Mouse (Mus musculus) C2C12 (cell line): ENCODE data around the gene Ap3m1.

Source experiments
- CEBPB ChIP-seq: IDR thresholded peaks from one replicate; pipeline ENCODE4 v1.6.1; 2011; ENCODE audit warnings: low read depth, mild to moderate bottlenecking, control low read depth, moderate library complexity
- CTCF ChIP-seq: IDR thresholded peaks from one replicate; pipeline ENCODE4 v1.5.1; 2011; ENCODE audit not compliant: control insufficient read depth, insufficient read depth, insufficient read length
- MAX ChIP-seq: IDR thresholded peaks from one replicate; pipeline ENCODE4 v1.6.1; 2011; ENCODE audit warnings: mild to moderate bottlenecking, control low read depth
- MYOD1 ChIP-seq: IDR thresholded peaks from one replicate; pipeline ENCODE4 v1.6.1; 2011; ENCODE audit warnings: low read depth; ENCODE audit not compliant: control insufficient read depth, insufficient read length

DNA sequence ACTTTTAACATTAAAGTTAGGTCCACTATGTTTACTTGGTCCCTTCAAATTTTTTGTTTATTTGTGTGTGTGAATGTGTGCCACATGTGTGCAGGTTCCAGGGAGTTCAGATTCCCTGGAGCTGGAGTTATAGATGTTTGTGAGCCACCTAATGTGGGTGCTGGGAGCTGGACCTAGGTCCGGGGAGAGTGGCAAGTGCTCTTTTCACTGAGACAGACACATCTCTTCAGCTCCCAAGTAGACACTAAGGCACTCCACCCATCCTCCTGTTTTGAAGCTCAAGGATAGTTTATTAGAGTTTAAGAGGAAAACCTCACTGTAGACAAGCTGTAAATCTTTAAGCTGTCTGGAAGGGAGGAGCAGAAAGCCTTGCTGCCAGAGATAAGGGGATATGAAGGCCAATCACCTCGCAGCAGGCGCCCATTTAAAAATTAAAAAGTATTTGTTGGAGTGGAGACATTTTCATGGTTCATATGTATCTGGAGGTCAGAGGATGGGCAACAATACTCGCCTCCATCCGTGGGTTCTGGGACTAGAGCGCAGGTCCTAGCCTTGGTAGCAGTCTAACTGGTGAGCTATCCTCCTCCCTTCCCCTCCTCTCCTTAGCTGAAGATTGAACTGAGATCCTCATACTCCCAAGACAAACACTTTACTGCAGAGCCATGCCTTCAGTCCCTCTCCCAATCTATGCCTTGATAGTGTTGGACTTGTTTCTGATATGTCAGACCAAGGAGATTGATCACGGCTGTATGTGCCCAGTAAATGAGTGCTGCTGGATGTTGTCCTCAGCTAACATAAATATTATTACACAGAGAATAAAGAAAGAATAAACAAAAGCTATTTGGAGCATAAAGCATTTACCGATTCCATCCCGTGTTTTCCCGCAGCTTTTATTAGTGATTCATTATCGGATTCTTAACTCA is 22.4 kb upstream of the Ap3m1 start:
- TF ChIP-seq MYOD1 (no peak), CTCF (no peak), MAX (no peak), CEBPB (no peak)
